Mouse (Mus musculus): ENCODE results near the gene Trnau1ap.

The Trnau1ap gene

GRCm38 (mm10) chr4:132301486-132301885, 27.9 kb downstream of the Trnau1ap start:
- no peak for DNase-seq (ENCODE audit: low read depth, low spot score)

GRCm38 (mm10) chr4:132299849-132300248, 29.5 kb downstream of the Trnau1ap start:
- DNase-seq (ENCODE audit: low read depth, low spot score): no peak

- DNase-seq (ENCODE audit: low read depth, low spot score): peak; percentile 73
These were observed 33.5 kb downstream of the Trnau1ap start for GRCm38 (mm10) chr4:132295696-132296390.

- no peak for DNase-seq (ENCODE audit: low read depth, low spot score)
These were observed 35.6 kb downstream of the Trnau1ap start for GRCm38 (mm10) chr4:132293682-132294240.

GRCm38 (mm10) chr4:132292988-132293387, 36.4 kb downstream of the Trnau1ap start:
- peak; percentile 61 for DNase-seq (ENCODE audit: low read depth, low spot score)

GRCm38 (mm10) chr4:132291624-132292335, 37.6 kb downstream of the Trnau1ap start:
- DNase-seq (ENCODE audit: low read depth, low spot score): peak; percentile 85

- DNase-seq (ENCODE audit: low read depth, low spot score): peak; percentile 55
These were observed 38.3 kb downstream of the Trnau1ap start for GRCm38 (mm10) chr4:132291056-132291455.

GRCm38 (mm10) chr4:132288840-132289239, 40.5 kb downstream of the Trnau1ap start:
- peak; percentile 55 for DNase-seq (ENCODE audit: low read depth, low spot score)

- DNase-seq (ENCODE audit: low read depth, low spot score): no peak
These were observed 53.4 kb downstream of the Trnau1ap start for GRCm38 (mm10) chr4:132275949-132276348.

GRCm38 (mm10) chr4:132274156-132274862, 55.0 kb downstream of the Trnau1ap start, which contains the start of gene Taf12:
Gene Taf12, plus strand, starts transcription at chr4:132274375.
- peak; percentile 98 for DNase-seq (ENCODE audit: low read depth, low spot score)

- peak; percentile 16 for DNase-seq (ENCODE audit: low read depth, low spot score)
These were observed 56.2 kb downstream of the Trnau1ap start for GRCm38 (mm10) chr4:132273166-132273565.

GRCm38 (mm10) chr4:132269740-132270560, 59.4 kb downstream of the Trnau1ap start:
- DNase-seq (ENCODE audit: low read depth, low spot score): peak; percentile 97

- peak; percentile 49 for DNase-seq (ENCODE audit: low read depth, low spot score)
These were observed 60.2 kb downstream of the Trnau1ap start for GRCm38 (mm10) chr4:132268871-132269739.

GRCm38 (mm10) chr4:132266835-132267349, 62.4 kb downstream of the Trnau1ap start:
- no peak for DNase-seq (ENCODE audit: low read depth, low spot score)

- no peak for DNase-seq (ENCODE audit: low read depth, low spot score)
These were observed 66.0 kb downstream of the Trnau1ap start for GRCm38 (mm10) chr4:132263313-132263712.

- no peak for DNase-seq (ENCODE audit: low read depth, low spot score)
These were observed 67.1 kb downstream of the Trnau1ap start for GRCm38 (mm10) chr4:132262358-132262616.
